Mouse (Mus musculus): ENCODE measurements at regions not wholly inside any gene's neighbourhood (a gene's known extent, or its start where the extent isn't known, plus 50 kb on each side); places are given as distances from the start of the nearest gene placed in this dataset.

GRCm38 (mm10) chr1:177348400-177349092 lies 90.5 kb upstream of the Akt3 start:
- Histone ChIP-seq H3K4me3 (ENCODE audit: insufficient read depth, poor library complexity, severe bottlenecking) (no peak overlapping the region), H3K27me3 (ENCODE audit: control insufficient read depth, insufficient read depth, insufficient read length) (peaks cover 16% of the 10 kb centered on the region), H3K36me3 (ENCODE audit: control insufficient read depth, insufficient read depth) (no peaks in the 10 kb centered on the region), H3K79me3 (ENCODE audit: low read depth) (no peaks in the 10 kb centered on the region), H3ac (ENCODE audit: control insufficient read depth, insufficient read length, low read depth) (no peak overlapping the region), H3K79me2 (ENCODE audit: control insufficient read depth, insufficient read depth) (no peaks in the 10 kb centered on the region)
- TF ChIP-seq MYOD1 (IDR thresholded peaks at IDR 0.05; ENCODE audit: control insufficient read depth, insufficient read length, low read depth): no peak

DNA sequence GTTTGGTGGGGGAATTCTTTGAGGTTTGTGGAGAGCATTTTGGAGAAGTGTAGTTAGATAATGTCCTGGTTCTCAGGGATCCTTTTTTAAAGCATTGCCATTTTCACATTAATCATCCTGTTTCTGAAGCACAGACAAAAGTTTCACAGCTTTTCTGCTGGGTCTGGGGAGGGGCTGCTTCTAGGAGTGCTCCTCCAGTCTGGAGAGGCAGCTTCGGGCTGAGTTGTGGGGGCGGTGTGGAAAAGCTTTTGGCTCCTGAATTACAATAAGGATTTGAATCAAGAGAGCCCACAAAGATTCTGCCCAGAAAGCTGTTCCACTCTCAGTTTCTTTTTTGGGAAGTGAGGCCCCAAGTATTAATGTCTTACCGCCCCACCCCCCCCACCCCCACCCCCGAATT lies 89.2 kb upstream of the Akt3 start:
- H3K36me3 ChIP-seq (ENCODE audit: control insufficient read depth, insufficient read depth): no peaks in the 10 kb centered on the region
- no peaks in the 10 kb centered on the region for H3K79me3 ChIP-seq (ENCODE audit: low read depth)
- no peak for TF ChIP-seq FOSL1 (IDR thresholded peaks at IDR 0.05; ENCODE audit: insufficient read depth, low read length, poor library complexity, severe bottlenecking)
- no peak for TF ChIP-seq USF1 (IDR thresholded peaks at IDR 0.05; ENCODE audit: low read depth)
- TF ChIP-seq MYOG (IDR thresholded peaks at IDR 0.05; ENCODE audit: control insufficient read depth, extremely low read depth, insufficient read length): no peak
- TF ChIP-seq MAX (IDR thresholded peaks at IDR 0.05): no peak
- TF ChIP-seq MYOD1 (IDR thresholded peaks at IDR 0.05; ENCODE audit: control insufficient read depth, insufficient read length, low read depth): no peak
- no peak for TF ChIP-seq CTCF (IDR thresholded peaks at IDR 0.05; ENCODE audit: control insufficient read depth, insufficient read depth, insufficient read length)
- no peak for TF ChIP-seq CEBPB (IDR thresholded peaks at IDR 0.05; ENCODE audit: low read depth)
- peaks cover 16% of the 10 kb centered on the region for H3K27me3 ChIP-seq (ENCODE audit: control insufficient read depth, insufficient read depth, insufficient read length)
- H3K79me2 ChIP-seq (ENCODE audit: control insufficient read depth, insufficient read depth): no peaks in the 10 kb centered on the region
- H3ac ChIP-seq (ENCODE audit: control insufficient read depth, insufficient read length, low read depth): no peak overlapping the region
- no peak overlapping the region for H3K4me3 ChIP-seq (ENCODE audit: insufficient read depth, poor library complexity, severe bottlenecking)

GRCm38 (mm10) chr1:177346540-177346939 lies 88.5 kb upstream of the Akt3 start:
- no peaks in the 10 kb centered on the region for H3K36me3 ChIP-seq (ENCODE audit: control insufficient read depth, insufficient read depth)
- no peak for TF ChIP-seq FOSL1 (IDR thresholded peaks at IDR 0.05; ENCODE audit: insufficient read depth, low read length, poor library complexity, severe bottlenecking)
- TF ChIP-seq MAX (IDR thresholded peaks at IDR 0.05): no peak
- TF ChIP-seq MYOG (IDR thresholded peaks at IDR 0.05; ENCODE audit: control insufficient read depth, extremely low read depth, insufficient read length): no peak
- no peak for TF ChIP-seq CTCF (IDR thresholded peaks at IDR 0.05; ENCODE audit: control insufficient read depth, insufficient read depth, insufficient read length)
- no peak for TF ChIP-seq MYOD1 (IDR thresholded peaks at IDR 0.05; ENCODE audit: control insufficient read depth, insufficient read length, low read depth)
- TF ChIP-seq USF1 (IDR thresholded peaks at IDR 0.05; ENCODE audit: low read depth): no peak
- no peak for TF ChIP-seq CEBPB (IDR thresholded peaks at IDR 0.05; ENCODE audit: low read depth)
- no peaks in the 10 kb centered on the region for H3K79me3 ChIP-seq (ENCODE audit: low read depth)
- H3ac ChIP-seq (ENCODE audit: control insufficient read depth, insufficient read length, low read depth): no peak overlapping the region
- H3K79me2 ChIP-seq (ENCODE audit: control insufficient read depth, insufficient read depth): no peaks in the 10 kb centered on the region
- peaks cover 16% of the 10 kb centered on the region for H3K27me3 ChIP-seq (ENCODE audit: control insufficient read depth, insufficient read depth, insufficient read length)
- H3K4me3 ChIP-seq (ENCODE audit: insufficient read depth, poor library complexity, severe bottlenecking): no peak overlapping the region

DNA sequence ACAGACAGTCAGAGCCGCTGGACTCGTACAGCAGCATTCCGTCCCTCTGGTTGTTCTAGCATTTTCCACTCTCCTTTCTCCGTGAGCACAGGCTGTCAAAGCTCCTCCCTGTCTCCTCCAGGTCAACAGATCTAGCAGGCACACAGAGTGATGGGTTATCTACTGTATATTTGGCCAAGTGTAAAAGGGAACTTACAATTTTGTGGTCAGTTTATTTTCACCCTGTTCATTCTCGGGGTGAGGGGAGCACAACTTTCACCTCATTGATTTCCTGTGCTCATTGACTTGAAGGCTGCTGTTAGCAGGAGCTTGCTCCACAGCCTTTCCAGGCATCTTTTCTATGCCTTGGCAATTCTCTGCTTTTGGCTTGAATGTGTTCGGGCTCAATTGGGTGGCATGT lies 87.5 kb upstream of the Akt3 start:
- H3K4me3 ChIP-seq (ENCODE audit: insufficient read depth, poor library complexity, severe bottlenecking): no peak overlapping the region
- H3K36me3 ChIP-seq (ENCODE audit: control insufficient read depth, insufficient read depth): no peaks in the 10 kb centered on the region
- H3K79me3 ChIP-seq (ENCODE audit: low read depth): no peaks in the 10 kb centered on the region
- H3K27me3 ChIP-seq (ENCODE audit: control insufficient read depth, insufficient read depth, insufficient read length): peaks cover 16% of the 10 kb centered on the region
- TF ChIP-seq CTCF (IDR thresholded peaks at IDR 0.05; ENCODE audit: control insufficient read depth, insufficient read depth, insufficient read length): no peak
- TF ChIP-seq MYOG (IDR thresholded peaks at IDR 0.05; ENCODE audit: control insufficient read depth, extremely low read depth, insufficient read length): no peak
- no peak for TF ChIP-seq MAX (IDR thresholded peaks at IDR 0.05)
- H3ac ChIP-seq (ENCODE audit: control insufficient read depth, insufficient read length, low read depth): no peak overlapping the region
- H3K79me2 ChIP-seq (ENCODE audit: control insufficient read depth, insufficient read depth): no peaks in the 10 kb centered on the region

DNA sequence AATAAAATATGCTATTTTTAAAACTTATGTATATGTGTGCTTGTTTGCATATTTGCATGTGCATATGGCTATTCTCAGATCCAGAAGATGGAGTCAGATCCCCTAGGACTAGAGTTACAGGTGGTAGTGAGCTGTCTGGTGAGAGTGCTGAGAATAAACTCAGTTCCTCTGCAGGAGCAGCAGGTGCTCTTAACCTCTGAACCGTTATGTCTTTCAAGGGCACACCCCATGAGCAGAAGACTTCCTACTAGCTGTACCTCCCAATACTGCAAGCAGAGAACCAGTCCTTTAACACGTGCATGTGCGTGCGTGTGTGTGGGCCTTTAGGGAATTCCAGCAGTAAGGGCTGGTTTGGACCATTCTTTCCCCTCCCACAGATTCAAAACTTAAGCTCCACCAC lies 85.9 kb upstream of the Akt3 start:
- Histone ChIP-seq H3K27me3 (ENCODE audit: control insufficient read depth, insufficient read depth, insufficient read length) (peaks cover 11% of the 10 kb centered on the region), H3K79me3 (ENCODE audit: low read depth) (no peaks in the 10 kb centered on the region), H3K79me2 (ENCODE audit: control insufficient read depth, insufficient read depth) (no peaks in the 10 kb centered on the region), H3ac (ENCODE audit: control insufficient read depth, insufficient read length, low read depth) (no peak overlapping the region), H3K36me3 (ENCODE audit: control insufficient read depth, insufficient read depth) (no peaks in the 10 kb centered on the region), H3K4me3 (ENCODE audit: insufficient read depth, poor library complexity, severe bottlenecking) (no peak overlapping the region)
- TF ChIP-seq CTCF (IDR thresholded peaks at IDR 0.05; ENCODE audit: control insufficient read depth, insufficient read depth, insufficient read length) (no peak), USF1 (IDR thresholded peaks at IDR 0.05; ENCODE audit: low read depth) (no peak), MAX (IDR thresholded peaks at IDR 0.05) (no peak), MYOD1 (IDR thresholded peaks at IDR 0.05; ENCODE audit: control insufficient read depth, insufficient read length, low read depth) (no peak), FOSL1 (IDR thresholded peaks at IDR 0.05; ENCODE audit: insufficient read depth, low read length, poor library complexity, severe bottlenecking) (no peak), MYOG (IDR thresholded peaks at IDR 0.05; ENCODE audit: control insufficient read depth, extremely low read depth, insufficient read length) (no peak), CEBPB (IDR thresholded peaks at IDR 0.05; ENCODE audit: low read depth) (no peak)

DNA sequence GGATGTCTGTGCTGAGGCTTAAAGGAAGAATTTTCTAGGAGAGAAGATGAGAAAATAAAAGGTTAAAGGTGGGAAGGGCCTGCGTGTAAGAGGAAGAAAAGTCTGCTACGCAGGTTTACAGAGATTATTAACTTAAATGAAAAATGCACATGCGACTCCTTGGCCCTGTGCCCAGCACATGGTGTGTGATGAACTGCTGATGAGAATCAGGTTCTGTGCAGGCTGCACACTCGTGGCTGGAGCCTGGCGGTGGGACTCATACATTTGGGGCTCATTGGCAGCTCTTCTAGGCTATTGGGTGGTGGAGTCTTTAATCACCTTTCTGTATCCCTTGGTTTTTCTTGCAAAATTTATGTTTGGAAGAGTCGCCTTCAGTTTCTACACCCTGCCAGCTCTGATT lies 85.1 kb upstream of the Akt3 start:
- Histone ChIP-seq H3K79me3 (ENCODE audit: low read depth) (no peaks in the 10 kb centered on the region), H3K79me2 (ENCODE audit: control insufficient read depth, insufficient read depth) (no peaks in the 10 kb centered on the region), H3ac (ENCODE audit: control insufficient read depth, insufficient read length, low read depth) (no peak overlapping the region), H3K4me3 (ENCODE audit: insufficient read depth, poor library complexity, severe bottlenecking) (no peak overlapping the region), H3K27me3 (ENCODE audit: control insufficient read depth, insufficient read depth, insufficient read length) (peaks cover 8% of the 10 kb centered on the region), H3K36me3 (ENCODE audit: control insufficient read depth, insufficient read depth) (no peaks in the 10 kb centered on the region)
- TF ChIP-seq MYOD1 (IDR thresholded peaks at IDR 0.05; ENCODE audit: control insufficient read depth, insufficient read length, low read depth): no peak
- no peak for TF ChIP-seq MAX (IDR thresholded peaks at IDR 0.05)
- TF ChIP-seq MYOG (IDR thresholded peaks at IDR 0.05; ENCODE audit: control insufficient read depth, extremely low read depth, insufficient read length): no peak
- TF ChIP-seq USF1 (IDR thresholded peaks at IDR 0.05; ENCODE audit: low read depth): no peak
- TF ChIP-seq FOSL1 (IDR thresholded peaks at IDR 0.05; ENCODE audit: insufficient read depth, low read length, poor library complexity, severe bottlenecking): no peak
- no peak for TF ChIP-seq CEBPB (IDR thresholded peaks at IDR 0.05; ENCODE audit: low read depth)
- no peak for TF ChIP-seq CTCF (IDR thresholded peaks at IDR 0.05; ENCODE audit: control insufficient read depth, insufficient read depth, insufficient read length)

Measured in C2C12 (cell line).